Mouse (Mus musculus): ENCODE data around the gene Ehhadh. TPM values are rescaled to one million over a fixed set of nuclear protein-coding genes. Genes with fewer than 3 reads are reported as not detected.

Ehhadh gene
- total and polyA plus RNA-seq, 3 experiments, result 0.93 to 2.9 (median 1.1) TPM

- Histone ChIP-seq H3K4me2 (ENCODE audit: insufficient read depth, low read depth, poor library complexity, severe bottlenecking) (no peak overlapping the region), H3K36me3 (replicated peaks in 1 of 2; ENCODE audit: control insufficient read depth in 1 of 2, insufficient read depth in 1 of 2, low read length in 1 of 2) (no peaks in the 10 kb centered on the region), H3K4me1 (ENCODE audit: control insufficient read depth in 1 of 2, insufficient read depth in 2 of 2) (no peaks in the 10 kb centered on the region), H3K9me3 (replicated peaks; ENCODE audit: low read length) (no peaks in the 10 kb centered on the region), H3K9ac (ENCODE audit: insufficient read depth, low read depth) (no peak overlapping the region), H3K27ac (ENCODE audit: insufficient read depth, low read depth) (no peak overlapping the region), H3K27me3 (replicated peaks) (no peaks in the 10 kb centered on the region), H3K79me2 (replicated peaks; ENCODE audit: control insufficient read depth, extremely low read depth, insufficient read depth, poor library complexity, severe bottlenecking) (no peaks in the 10 kb centered on the region), H3K4me3 (replicated peaks in 1 of 3; ENCODE audit: low read depth in 2 of 3, low read length in 2 of 3, poor library complexity in 1 of 3) (no peak overlapping the region)
- no peak for DNase-seq (ENCODE audit: extremely low read depth)
- TF ChIP-seq JUN (IDR thresholded peaks at IDR 0.05; ENCODE audit: insufficient read depth, low read depth, low read length) (no peak), POLR2A (IDR thresholded peaks at IDR 0.05; ENCODE audit: low read depth, low read length) (no peak), CHD2 (IDR thresholded peaks at IDR 0.05; ENCODE audit: low read length) (no peak)
- dilution Hi-C loops (cut with MboI; ENCODE audit: extremely low pct_ligation_motif_present, extremely low pct_unique_long_range_greater_than_20kb, low sequenced_read_pairs) (no loop called here), in situ Hi-C loops (cut with MboI; ENCODE audit: low pct_ligation_motif_present, low pct_unique_long_range_greater_than_20kb, low sequenced_read_pairs) (no loop called here)
Measured at GRCm38 (mm10) chr16:21743401-21743800, 44.2 kb downstream of the Ehhadh start.

- TF ChIP-seq USF2 (conservative IDR thresholded peaks at IDR 0.05; ENCODE audit: low read depth, low read length), result no peak
- no peak for TF ChIP-seq E2F4 (IDR thresholded peaks at IDR 0.05; ENCODE audit: insufficient replicate concordance, low read depth, low read length)
- no peak for TF ChIP-seq BHLHE40 (IDR thresholded peaks at IDR 0.05; ENCODE audit: low read depth, low read length)
- no peak for TF ChIP-seq TCF12 (IDR thresholded peaks at IDR 0.05; ENCODE audit: low read depth, low read length)
- TF ChIP-seq POLR2AphosphoS2 (IDR thresholded peaks at IDR 0.05; ENCODE audit: low read depth, low read length), result no peak
- dilution Hi-C loops (cut with MboI; ENCODE audit: extremely low pct_ligation_motif_present, extremely low pct_unique_long_range_greater_than_20kb, low sequenced_read_pairs) (no loop called here), in situ Hi-C loops (cut with MboI; ENCODE audit: low pct_ligation_motif_present, low pct_unique_long_range_greater_than_20kb, low sequenced_read_pairs) (no loop called here)
- H3K9ac ChIP-seq (ENCODE audit: insufficient read depth, low read depth), result no peak overlapping the region
- H3K79me2 ChIP-seq (replicated peaks; ENCODE audit: control insufficient read depth, extremely low read depth, insufficient read depth, poor library complexity, severe bottlenecking), result no peaks in the 10 kb centered on the region
- no peaks in the 10 kb centered on the region for H3K4me1 ChIP-seq (ENCODE audit: control insufficient read depth in 1 of 2, insufficient read depth in 2 of 2)
- H3K4me2 ChIP-seq (ENCODE audit: insufficient read depth, low read depth, poor library complexity, severe bottlenecking), result no peak overlapping the region
- no peak overlapping the region for H3K27ac ChIP-seq (ENCODE audit: insufficient read depth, low read depth)
- H3K27me3 ChIP-seq (replicated peaks), result no peaks in the 10 kb centered on the region
- H3K9me3 ChIP-seq (replicated peaks; ENCODE audit: low read length), result no peaks in the 10 kb centered on the region
- DNase-seq (ENCODE audit: extremely low read depth), result no peak
- H3K36me3 ChIP-seq (replicated peaks in 1 of 2; ENCODE audit: control insufficient read depth in 1 of 2, insufficient read depth in 1 of 2, low read length in 1 of 2), result no peaks in the 10 kb centered on the region
- H3K4me3 ChIP-seq (replicated peaks in 1 of 3; ENCODE audit: low read depth in 2 of 3, low read length in 2 of 3, poor library complexity in 1 of 3), result no peak overlapping the region
Measured at GRCm38 (mm10) chr16:21742898-21743297, 44.7 kb downstream of the Ehhadh start.

GRCm38 (mm10) chr16:21742191-21742870 lies 45.3 kb downstream of the Ehhadh start:
- no peak overlapping the region for H3K27ac ChIP-seq (ENCODE audit: insufficient read depth, low read depth)

More at GRCm38 (mm10) chr16:21742191-21742870, 45.3 kb downstream of the Ehhadh start:
- no peaks in the 10 kb centered on the region for H3K79me2 ChIP-seq (replicated peaks; ENCODE audit: control insufficient read depth, extremely low read depth, insufficient read depth, poor library complexity, severe bottlenecking)
- no peaks in the 10 kb centered on the region for H3K9me3 ChIP-seq (replicated peaks; ENCODE audit: low read length)
- no peaks in the 10 kb centered on the region for H3K4me1 ChIP-seq (ENCODE audit: control insufficient read depth in 1 of 2, insufficient read depth in 2 of 2)
- no peaks in the 10 kb centered on the region for H3K36me3 ChIP-seq (replicated peaks in 1 of 2; ENCODE audit: control insufficient read depth in 1 of 2, insufficient read depth in 1 of 2, low read length in 1 of 2)
- no peak for DNase-seq (ENCODE audit: extremely low read depth)
- in situ Hi-C loops (cut with MboI; ENCODE audit: low pct_ligation_motif_present, low pct_unique_long_range_greater_than_20kb, low sequenced_read_pairs), result no loop called here
- H3K9ac ChIP-seq (ENCODE audit: insufficient read depth, low read depth), result no peak overlapping the region
- H3K4me2 ChIP-seq (ENCODE audit: insufficient read depth, low read depth, poor library complexity, severe bottlenecking), result no peak overlapping the region
- H3K4me3 ChIP-seq (replicated peaks in 1 of 3; ENCODE audit: low read depth in 2 of 3, low read length in 2 of 3, poor library complexity in 1 of 3), result no peak overlapping the region
- dilution Hi-C loops (cut with MboI; ENCODE audit: extremely low pct_ligation_motif_present, extremely low pct_unique_long_range_greater_than_20kb, low sequenced_read_pairs), result no loop called here
- TF ChIP-seq USF1 (IDR thresholded peaks at IDR 0.05; ENCODE audit: low read depth, low read length), result no peak
- TF ChIP-seq KAT2A (IDR thresholded peaks at IDR 0.05; ENCODE audit: insufficient replicate concordance, low read length), result no peak
- no peak for TF ChIP-seq NRF1 (IDR thresholded peaks at IDR 0.05; ENCODE audit: low read depth, low read length)
- no peak for TF ChIP-seq EP300 (IDR thresholded peaks at IDR 0.05; ENCODE audit: low read length)
- TF ChIP-seq MYC (IDR thresholded peaks at IDR 0.05; ENCODE audit: low read depth, low read length), result no peak
- no peak for TF ChIP-seq NELFE (IDR thresholded peaks at IDR 0.05; ENCODE audit: low read depth, low read length)
- H3K27me3 ChIP-seq (replicated peaks), result no peaks in the 10 kb centered on the region
